Mouse (Mus musculus) monocyte, adult 2 months (primary cell): Measurements from ENCODE around the gene Vmn1r49.
"Not testable (repeated sequence)": the region's sequence is repeated elsewhere in the genome, so short reads cannot be mapped to it uniquely, and the experiment has no call there.

Experiments
- DNase-seq, 2 experiments: peaks; one replicate each; pipeline ENCODE4 v3.0.0; 2022; ENCODE audit warnings: low spot score in 2 of 2, low read depth in 1 of 2

Gene Vmn1r49

DNA sequence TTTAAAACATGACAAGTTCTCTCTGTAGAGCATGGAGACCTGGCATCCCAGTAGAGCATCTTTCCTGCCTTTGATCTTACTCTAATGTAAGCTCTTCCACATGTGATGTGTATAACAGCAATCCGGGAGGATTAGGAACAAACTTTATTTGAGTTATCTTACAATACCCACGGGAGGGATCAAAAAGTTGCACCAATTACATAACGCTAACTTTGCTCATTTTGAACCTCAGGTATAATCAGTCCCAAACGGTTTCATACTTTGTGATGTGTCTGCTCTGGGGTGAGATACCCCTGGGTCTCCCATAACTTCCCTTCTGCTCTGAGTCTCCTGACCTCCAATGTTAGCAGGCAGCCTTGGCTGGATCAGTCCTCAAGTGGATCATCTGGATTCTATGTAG lies at the start of gene Vmn1r49:
Gene Vmn1r49 (minus strand): TSS at position 101 of the 400 bp plus-strand sequence.
- no peak for DNase-seq

DNA sequence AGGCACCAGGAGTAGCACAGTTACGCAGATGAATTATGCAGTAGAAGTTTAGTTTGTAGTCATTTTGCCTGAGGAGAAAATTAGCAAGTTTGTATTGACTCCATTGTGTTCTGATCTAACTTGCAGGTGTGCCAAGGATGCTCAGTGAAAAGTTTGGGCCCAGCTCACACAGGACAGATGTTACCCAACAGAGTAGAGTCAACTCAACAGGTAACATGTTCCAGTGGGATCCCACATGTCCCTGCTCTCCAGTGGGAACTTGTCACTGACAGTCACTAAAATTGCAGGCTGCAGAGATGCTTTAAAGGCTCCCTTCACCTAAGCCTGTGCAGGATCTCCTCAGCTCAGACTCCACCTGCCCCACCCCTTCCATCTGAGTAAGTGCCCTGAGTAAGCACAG lies 44.0 kb upstream of the Vmn1r49 start, which contains the start of gene Vmn1r51:
Gene Vmn1r51 (plus strand): TSS at position 301 of the 400 bp plus-strand sequence.
- not testable (repeated sequence) for DNase-seq

DNA sequence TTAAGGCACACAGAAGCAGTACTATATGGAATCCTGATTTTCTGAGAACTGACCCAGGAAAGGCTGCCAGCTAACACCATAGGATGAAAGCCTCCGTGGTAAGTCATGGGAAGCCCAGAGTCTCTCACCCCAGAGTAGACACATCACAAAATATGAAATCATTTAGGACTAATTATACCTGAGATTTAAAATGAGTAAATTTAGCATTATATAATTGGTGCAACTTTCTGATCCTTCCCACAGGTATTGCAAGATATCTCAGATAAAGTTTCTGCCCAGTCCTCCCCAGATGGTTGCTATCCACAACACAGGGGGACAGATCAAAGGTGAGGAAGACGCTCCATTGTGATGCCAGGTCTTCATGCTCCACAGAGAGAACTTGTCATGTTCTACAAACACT lies 22.8 kb upstream of the Vmn1r49 start, which contains the start of gene Vmn1r50:
Gene Vmn1r50 (plus strand): TSS at position 301 of the 400 bp plus-strand sequence.
- DNase-seq, result no peak

DNA sequence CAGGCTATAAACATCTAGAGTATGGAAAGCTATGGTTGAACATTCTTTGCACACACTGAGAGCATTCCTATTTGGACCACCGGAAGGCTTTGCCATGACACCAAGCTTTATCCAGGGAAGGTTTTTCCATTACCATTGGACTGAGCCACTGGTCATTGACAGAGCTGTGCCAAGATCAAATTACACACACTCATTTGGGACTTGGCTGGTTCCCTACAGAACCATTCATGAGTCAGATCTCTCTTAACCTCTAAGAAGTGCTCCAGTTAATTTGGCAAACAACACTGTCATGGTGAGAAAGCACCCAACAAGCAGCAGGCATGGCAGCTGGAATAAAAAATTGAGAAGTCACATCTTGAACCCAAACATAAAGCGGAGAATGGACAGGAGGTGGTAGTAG lies 22.3 kb upstream of the Vmn1r49 start:
- no peak for DNase-seq

DNA sequence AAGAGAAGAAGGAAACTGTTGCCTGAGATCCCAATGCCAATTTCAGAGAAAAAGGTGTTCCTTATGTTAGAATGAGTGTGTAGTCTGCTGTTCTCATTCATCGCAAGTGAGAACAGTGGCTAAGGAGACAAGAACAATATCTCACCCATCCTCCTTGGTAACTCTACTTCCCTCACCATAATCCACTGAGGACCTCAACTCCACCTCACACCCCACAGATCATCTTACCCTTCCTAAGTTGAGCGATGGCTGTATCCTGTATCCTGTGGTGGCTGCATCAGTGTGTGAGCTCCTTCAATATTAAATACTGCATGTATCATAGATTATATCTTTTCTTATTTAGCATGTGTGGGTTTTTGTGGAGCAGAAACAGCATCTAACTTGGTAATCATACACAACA lies 41.6 kb downstream of the Vmn1r49 start, which contains the start of gene Vmn1r48:
Gene Vmn1r48 (minus strand): TSS at position 101 of the 400 bp plus-strand sequence.
- not testable (repeated sequence) for DNase-seq
